ENCODE assay signal across 15 mouse cellular contexts in genomic region chr5:72832191-72832590, GRCm38 (mm10).
"Had no signal": no experiment of that assay in that cellular context is flagged by ENCODE, and none has a peak within 500 bp of the region (broad histone marks: within the 10 kb centered on the region; RNA-seq: fewer than 3 reads in every experiment).

No protein-coding gene starts in this region.

- H3K36me3 ChIP-seq: liver, embryonic 15.5 days; lung, embryonic 15.5 days; midbrain, embryonic 12.5 days; midbrain, embryonic 15.5 days; neural tube, embryonic 12.5 days; stomach, embryonic 15.5 days had no signal

- H3K27me3 ChIP-seq: liver, embryonic 15.5 days; lung, embryonic 15.5 days; megakaryocyte, embryonic 14.5 days; midbrain, embryonic 12.5 days; midbrain, embryonic 15.5 days; neural tube, embryonic 12.5 days; stomach, embryonic 15.5 days had no signal

- ATAC-seq: liver, postnatal 0 days; lung, postnatal 0 days; midbrain, embryonic 15.5 days had no signal

- H3K4me2 ChIP-seq: liver, embryonic 15.5 days; lung, embryonic 15.5 days; midbrain, embryonic 12.5 days; midbrain, embryonic 15.5 days; neural tube, embryonic 12.5 days; stomach, embryonic 15.5 days had no signal

- H3K27ac ChIP-seq: liver, embryonic 15.5 days; lung, embryonic 15.5 days; midbrain, embryonic 12.5 days; midbrain, embryonic 15.5 days; neural tube, embryonic 12.5 days; stomach, embryonic 15.5 days; stomach, postnatal 0 days had no signal

- H3K9me3 ChIP-seq: liver, embryonic 15.5 days; lung, embryonic 15.5 days; megakaryocyte, embryonic 14.5 days; midbrain, embryonic 12.5 days; midbrain, embryonic 15.5 days; neural tube, embryonic 12.5 days; stomach, embryonic 15.5 days had no signal

- H3K9ac ChIP-seq: liver, embryonic 15.5 days; liver, postnatal 0 days; lung, embryonic 15.5 days; midbrain, embryonic 12.5 days; midbrain, embryonic 15.5 days; neural tube, embryonic 12.5 days; stomach, embryonic 15.5 days had no signal

- H3K4me1 ChIP-seq: lung, embryonic 15.5 days; midbrain, embryonic 12.5 days; midbrain, embryonic 15.5 days; neural tube, embryonic 12.5 days; stomach, embryonic 15.5 days had no signal

- DNase-seq: liver, postnatal 0 days; lung, adult 2 months; lung, postnatal 14 days; right cerebral cortex, postnatal 14 days; thymus, postnatal 25 days; thymus, postnatal 4 days had no signal

- H3K4me3 ChIP-seq: liver, embryonic 15.5 days; lung, embryonic 15.5 days; megakaryocyte, embryonic 14.5 days; midbrain, embryonic 12.5 days; midbrain, embryonic 15.5 days; neural tube, embryonic 12.5 days; stomach, embryonic 15.5 days had no signal
